Mouse (Mus musculus): ENCODE data around the gene Nop2. TPM values are rescaled to one million over a fixed set of nuclear protein-coding genes. Genes with fewer than 3 reads are reported as not detected.
A peak's percentile ranks its signal among the peaks of the same experiment; 100 is the strongest.
"Not testable (repeated sequence)": the region's sequence is repeated elsewhere in the genome, so short reads cannot be mapped to it uniquely, and the experiment has no call there.

Nop2 gene
- total RNA-seq, 2 experiments from 2014 or later = 16.0 to 20.4 TPM

DNA sequence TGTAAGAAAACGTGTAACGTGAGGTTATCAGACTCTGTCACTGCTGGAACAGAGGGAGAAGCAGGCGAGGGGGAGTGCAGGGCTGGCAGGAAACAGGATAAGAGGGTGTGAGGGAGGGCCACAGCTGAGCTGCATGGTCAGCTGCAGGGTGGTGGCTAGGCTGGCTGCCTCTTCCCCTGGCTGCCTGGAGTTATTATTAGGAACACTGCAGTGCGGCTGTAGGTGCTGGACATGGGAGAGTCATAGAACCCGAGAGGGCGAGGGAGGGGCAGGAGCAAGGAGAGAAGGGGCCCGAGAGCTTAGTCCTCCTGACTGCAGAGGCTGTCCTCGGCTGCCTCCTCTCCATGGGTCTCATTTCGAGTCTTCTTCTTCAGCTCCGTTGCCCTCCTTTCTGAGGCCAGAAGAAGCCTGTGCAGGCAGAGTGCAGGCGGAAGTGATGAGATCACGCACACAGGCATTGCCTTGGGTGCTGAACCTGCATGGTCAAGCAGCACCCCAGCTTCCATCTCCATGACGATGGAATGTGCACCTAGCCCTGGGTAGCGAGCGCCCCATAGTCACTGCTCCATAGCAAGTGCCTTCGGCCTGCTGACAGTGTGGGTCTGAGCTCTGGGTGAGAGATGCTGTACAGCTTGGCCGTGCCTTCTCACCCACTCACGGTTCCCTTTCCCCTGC is 16.7 kb downstream of the Nop2 start:
- peak; percentile 80 for DNase-seq
- intact Hi-C loops (cut with DNase I; ENCODE audit: low total_unique reads) = no loop called here

DNA sequence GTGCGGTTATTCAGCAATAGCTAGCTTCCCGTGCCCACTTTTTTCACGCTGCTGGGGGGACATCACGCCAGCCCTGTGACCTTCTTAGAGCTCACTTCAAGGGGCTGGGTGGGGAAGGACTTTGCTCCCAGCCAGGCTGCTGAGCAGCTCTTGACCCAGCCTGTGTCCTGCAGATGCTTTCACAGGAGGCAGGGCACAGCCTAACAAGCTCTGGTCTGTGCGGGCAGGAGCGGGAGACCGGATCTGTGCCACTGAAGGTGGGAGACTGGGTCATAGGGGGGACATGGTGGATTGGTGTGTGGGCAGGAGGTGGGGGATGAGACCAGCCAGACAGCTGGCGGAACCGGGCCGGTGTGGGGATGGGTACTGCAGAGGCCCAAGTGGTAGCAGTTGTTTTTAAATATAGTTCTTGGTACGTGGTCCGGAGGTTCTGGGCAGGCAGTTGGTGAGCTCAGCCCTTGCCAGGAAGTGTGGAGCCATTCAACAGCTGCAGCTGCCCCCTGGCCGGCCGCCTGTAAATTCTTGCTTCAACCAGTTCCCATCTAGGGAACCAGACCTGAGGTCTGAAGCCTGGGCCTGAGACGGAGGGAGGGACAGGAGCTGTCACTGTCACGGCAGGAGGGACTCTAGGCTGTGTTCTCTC is 17.3 kb downstream of the Nop2 start:
- peak; percentile 91 for DNase-seq
- intact Hi-C loops (cut with DNase I; ENCODE audit: low total_unique reads) = no loop called here

DNA sequence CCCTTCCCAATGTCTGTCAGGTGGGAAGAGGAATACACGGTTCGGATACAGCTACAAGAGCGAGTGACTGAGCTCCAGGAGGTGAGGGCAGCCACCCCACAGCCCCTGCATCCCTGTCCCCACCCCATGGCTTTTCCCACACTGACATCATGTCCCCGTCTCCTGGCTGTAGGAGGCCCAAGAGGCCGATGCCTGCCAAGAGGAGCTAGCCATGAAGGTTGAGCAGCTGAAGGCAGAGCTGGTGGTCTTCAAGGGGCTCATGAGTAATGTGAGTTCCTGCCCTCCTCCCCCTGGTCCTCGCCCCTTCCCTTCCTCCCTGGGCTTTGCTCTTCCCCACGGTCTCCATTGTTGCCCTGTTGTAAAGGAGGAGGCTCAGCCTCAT is 17.9 kb downstream of the Nop2 start:
- intact Hi-C loops (cut with DNase I; ENCODE audit: low total_unique reads) = no loop called here
- no peak for DNase-seq

DNA sequence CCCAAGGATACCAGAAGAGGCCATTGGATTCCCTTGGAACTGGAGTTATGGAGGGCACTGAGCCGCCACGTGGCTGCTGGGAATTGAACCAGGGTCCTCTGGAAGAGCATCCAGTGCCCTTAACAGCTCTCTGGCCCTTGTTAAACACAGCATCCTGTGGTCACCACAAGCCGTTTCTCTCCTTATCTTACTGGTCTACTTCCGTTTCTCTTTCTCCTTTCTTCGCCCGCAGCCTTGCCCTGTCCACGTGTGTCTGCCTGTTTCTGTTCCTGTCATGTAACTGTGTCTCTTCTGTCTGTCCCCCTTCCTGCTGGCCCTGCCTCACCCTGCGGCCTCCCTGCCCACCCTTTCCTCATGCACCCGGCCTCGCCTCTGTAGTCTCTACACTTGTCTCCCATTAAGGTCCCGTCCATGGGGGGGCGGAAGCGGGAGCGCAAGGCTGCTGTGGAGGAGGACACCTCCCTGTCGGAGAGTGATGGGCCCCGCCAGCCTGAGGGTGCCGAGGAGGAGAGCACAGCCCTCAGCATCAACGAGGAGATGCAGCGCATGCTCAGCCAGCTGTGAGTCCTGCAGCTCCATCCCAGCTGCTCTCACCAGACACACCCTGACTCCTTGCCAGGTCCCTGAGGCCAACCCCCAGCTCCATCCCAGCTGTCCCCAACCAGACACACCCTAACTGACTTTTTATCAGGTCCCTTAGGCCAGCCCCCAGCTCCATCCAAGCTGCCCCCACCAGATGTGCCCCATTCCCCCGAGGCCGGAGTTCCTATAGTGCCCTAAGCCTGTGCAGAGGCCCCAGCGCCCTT is 20.7 kb downstream of the Nop2 start:
- intact Hi-C loops (cut with DNase I; ENCODE audit: low total_unique reads) = no loop called here
- DNase-seq = peak; percentile 87

DNA sequence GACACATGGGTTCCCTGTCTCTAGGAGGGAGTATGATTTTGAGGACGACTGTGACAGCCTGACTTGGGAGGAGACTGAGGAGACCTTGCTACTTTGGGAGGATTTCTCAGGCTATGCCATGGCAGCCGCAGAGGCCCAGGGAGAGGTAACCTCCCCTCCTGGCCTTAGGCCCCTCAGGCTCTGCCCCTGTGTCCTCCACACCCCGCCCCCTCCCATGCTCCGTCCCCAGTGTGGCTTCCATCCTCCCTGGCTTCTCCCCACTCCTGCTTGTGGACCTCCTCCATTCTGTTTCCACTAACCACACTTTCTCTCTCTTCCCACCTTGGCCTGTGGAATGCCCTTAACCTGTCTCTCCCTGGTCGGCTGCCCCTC is 21.3 kb downstream of the Nop2 start:
- intact Hi-C loops (cut with DNase I; ENCODE audit: low total_unique reads) = no loop called here
- no peak for DNase-seq

DNA sequence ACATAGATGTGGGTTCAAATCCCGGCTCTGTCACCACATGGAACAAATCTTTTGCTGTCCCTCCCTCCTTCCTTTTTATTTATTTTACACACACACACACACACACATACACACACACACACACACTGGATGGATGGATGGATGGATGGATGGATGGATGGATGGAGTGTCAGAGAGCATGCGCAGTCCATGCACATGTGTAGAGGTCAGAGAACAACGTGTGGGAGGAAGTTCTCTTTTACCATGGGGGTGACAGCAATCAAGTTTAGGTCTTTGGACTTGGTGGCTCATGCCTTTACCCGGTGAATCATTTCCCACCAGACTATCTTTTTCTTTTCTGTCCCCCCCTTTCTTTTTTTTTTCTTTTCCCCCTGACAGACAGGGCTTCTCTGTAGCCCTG is 22.0 kb downstream of the Nop2 start:
- intact Hi-C loops (cut with DNase I; ENCODE audit: low total_unique reads) = no loop called here
- DNase-seq = no peak

DNA sequence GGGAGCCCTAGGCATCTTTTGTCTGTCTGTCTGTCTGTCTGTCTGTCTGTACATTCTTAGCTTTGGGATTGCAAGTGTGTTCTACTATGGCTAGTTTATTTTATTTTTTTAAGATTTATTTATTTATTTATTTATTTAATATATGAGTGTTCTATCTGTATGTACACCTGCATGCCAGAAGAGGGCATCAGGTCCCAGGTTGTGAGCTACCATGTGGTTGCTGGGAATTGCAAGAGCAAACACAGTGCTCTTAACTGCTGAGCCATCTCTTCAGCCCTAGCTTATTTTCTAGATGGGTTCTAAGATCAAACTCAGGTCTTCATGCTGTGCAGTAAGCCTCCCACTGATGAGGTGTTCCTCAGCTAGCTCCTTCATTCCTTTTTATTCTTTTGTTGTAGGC is 22.8 kb downstream of the Nop2 start:
- intact Hi-C loops (cut with DNase I; ENCODE audit: low total_unique reads) = no loop called here
- no peak for DNase-seq

DNA sequence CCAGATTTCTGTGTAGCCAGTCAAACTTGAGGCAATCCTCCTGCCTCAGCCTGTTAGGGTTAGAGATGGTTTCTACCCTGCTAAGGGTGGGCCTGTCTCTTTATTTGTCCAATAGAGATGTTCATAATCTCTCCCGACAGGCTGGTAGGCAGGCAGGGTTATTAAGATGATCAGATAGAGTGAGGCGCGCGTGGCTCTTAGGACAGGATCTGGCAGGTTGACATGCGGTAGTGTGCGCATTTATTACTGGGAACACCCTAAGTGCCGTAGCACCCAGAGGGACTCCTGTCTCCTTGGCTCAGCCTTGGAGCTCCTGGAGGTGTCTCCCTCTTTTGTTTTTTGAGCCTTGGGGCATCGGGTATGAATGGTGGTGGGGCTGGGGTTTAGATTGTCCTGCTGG is 23.6 kb downstream of the Nop2 start:
- intact Hi-C loops (cut with DNase I; ENCODE audit: low total_unique reads) = no loop called here
- no peak for DNase-seq

DNA sequence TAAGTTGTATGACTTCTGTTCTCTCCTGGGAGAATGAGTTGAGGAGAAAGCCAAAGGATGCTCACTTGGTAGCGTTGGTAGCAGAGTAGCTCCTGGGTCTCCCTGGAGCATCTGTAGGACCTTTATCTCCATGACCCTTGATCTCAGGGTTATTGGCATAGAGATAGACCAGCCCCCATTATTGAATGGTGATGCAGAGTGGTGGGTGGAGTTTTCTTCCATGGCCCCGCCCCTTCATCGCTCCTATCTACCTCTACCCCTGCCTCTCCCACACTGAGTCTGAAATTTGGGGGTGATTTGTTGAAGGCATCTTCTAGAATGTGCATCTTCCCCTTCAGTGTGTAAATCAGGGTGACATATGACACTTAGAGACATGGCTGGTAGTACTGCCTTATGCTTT is 24.8 kb downstream of the Nop2 start:
- intact Hi-C loops (cut with DNase I; ENCODE audit: low total_unique reads) = no loop called here

DNA sequence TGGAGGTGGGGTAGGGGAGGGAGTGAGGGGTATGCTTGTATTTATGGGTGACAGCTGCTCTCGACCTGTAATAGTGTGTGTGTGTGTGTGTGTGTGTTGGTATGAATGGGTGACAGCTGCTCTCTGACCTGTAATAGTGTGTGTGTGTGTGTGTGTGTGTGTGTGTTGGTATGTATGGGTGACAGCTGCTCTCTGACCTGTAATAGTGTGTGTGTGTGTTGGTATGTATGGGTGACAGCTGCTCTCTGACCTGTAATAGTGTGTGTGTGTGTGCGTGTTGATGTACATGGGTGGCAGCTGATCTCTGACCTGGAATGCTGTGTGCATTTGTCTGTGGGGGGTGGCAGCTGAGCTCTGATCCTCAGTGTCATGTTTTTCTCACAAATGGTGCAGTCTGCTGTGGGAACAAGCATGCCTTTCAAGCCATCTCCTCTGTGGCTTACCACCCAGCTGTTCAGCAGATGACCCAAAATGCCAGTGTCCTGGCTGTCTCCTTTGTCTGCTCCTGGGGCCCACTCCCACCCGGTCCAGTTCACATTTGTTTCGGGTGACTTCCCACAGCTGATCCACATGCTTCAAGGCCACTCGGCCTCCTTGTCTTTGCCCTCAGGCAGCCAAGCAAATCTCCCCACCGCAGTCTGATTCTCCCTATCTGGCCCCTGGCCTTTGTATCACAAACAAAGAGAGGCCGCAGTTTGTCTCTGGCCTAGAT is 25.4 kb downstream of the Nop2 start:
- no peak for DNase-seq
- intact Hi-C loops (cut with DNase I; ENCODE audit: low total_unique reads) = no loop called here

More for the DNA sequence above, 24.8 kb downstream of the Nop2 start:
- no peak for DNase-seq

DNA sequence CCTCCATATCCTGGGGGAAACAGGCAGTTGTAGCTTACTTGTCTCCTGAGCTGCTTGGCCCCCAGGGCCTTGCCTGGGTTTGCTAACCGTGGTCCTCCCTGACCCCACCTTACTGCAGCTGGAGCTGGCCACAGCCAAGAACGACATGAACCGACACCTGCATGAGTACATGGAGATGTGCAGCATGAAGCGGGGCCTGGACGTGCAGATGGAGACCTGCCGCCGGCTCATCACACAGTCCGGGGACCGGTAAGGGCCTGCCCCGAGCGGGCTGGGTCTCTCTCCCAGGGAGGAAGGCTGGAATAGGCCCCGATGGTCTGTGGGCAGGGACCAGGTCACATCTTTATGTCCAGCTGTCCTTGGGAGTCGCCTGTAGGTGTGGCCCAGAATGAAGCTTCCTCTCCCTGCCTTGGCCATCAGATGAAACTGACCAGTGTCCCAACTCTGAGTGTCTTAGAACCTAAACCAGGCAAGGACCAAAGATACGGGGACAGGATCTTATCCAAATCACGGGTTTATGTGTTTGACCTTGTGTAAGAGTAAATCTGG is 27.3 kb downstream of the Nop2 start:
- intact Hi-C loops (cut with DNase I; ENCODE audit: low total_unique reads) = no loop called here
- DNase-seq = no peak

DNA sequence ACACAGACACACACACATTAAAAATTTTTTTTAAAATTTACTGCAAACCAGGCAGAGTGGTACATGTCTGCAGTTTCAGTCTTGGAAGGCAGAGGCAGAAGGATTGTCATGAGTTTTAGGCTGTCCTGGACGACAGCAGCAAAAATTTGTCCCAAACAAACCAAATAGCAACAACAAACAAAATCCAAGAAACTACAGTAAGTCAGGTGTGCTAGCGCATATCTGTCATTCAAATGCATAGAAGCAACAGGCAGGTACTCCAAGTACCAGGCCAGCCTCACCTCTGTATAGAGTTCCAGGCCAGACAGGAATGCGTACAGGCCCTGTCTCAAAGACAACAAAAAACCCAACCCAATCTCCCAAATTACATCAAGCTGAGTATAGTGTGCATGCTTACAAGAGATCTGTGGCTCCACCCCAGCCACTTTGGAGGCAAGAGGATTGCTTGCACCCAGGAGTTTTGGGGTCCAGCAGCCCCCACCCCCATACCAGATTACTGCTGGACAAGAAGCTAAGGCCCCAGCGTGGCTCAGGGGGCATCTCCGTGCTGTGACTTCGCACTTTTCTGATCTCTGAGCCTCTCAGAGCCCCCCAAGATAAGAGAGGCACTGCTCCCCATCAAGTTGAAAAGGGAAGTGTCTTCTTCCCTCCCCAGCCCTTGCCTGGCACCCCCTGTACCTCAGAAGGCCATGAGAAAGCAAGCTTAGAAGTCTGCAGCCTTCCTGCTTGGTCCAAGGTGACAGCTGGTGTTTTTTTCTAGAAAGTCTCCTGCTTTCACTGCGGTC is 28.3 kb downstream of the Nop2 start:
- no peak for DNase-seq
- intact Hi-C loops (cut with DNase I; ENCODE audit: low total_unique reads) = no loop called here

DNA sequence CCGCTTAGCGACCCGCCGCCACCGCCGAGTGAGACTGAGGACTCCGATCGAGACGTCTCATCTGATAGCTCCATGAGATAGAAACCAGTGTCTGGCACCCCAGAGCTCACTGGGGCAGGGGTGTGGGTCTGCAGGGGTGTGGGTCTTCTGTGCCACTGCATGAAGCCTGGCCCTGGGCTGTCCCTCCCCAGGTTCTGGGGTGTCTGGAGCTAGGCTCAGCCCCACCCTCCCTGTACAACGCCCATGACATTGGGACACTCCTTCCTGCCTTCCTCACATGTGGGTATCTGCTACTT is 28.8 kb downstream of the Nop2 start:
- no peak for DNase-seq
- intact Hi-C loops (cut with DNase I; ENCODE audit: low total_unique reads) = no loop called here

DNA sequence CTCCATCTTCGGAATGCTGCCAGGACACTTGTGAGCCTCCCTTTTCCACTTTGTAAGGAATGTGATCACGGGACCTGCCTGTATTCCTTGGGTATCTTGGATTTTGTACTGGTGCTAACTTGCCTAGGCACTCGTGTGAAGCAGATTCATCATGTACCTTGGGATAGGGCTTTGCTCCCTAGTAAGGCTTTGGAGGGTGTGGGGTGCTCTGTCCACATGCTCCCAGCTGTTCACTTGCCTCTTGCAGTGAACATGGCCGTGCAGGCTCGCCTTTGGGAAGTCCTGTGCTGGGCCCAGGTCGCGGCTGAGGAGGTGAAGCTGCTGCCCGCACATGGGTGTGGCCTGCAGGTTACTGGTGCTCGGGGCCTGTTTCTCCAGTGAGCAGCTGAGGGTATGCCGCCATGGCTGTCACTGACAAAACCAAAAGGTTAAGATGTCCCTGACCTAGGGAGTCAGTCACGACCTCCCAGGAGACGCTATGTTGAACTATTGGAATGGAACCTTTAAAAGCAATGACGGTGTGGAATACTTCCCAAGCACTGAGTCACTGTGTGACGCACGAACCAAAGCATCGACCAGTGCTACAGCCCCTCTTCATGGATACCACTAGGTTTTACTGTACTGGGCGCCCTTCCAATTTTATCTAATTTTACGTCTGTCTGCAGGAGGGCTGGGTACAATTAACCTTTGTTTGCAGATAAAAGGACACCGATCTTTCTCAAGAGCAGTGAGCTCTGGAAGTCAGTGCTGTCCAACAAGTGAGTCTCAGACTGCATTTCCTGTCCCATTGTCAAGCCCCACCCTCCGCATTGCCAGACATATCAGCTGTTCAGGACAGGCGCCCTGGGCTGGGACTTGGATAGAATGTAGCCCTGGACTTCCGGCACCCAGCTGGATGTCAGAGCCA is 29.4 kb downstream of the Nop2 start:
- intact Hi-C loops (cut with DNase I; ENCODE audit: low total_unique reads) = no loop called here
- peak; percentile 77 for DNase-seq

DNA sequence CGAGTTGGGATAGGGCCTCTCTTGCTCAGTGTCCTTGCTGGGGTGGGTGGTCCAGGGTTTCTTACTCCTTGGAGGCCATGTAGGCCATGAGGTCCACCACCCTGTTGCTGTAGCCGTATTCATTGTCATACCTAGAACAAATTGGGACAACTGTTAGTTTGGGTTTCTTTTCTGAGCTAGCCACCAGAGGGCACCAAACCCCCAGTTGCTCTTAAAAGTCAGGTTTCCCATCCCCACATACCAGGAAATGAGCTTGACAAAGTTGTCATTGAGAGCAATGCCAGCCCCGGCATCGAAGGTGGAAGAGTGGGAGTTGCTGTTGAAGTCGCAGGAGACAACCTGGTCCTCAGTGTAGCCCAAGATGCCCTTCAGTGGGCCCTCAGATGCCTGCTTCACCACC is 30.3 kb downstream of the Nop2 start:
- peak; percentile 64 for DNase-seq
- intact Hi-C loops (cut with DNase I; ENCODE audit: low total_unique reads) = not testable (repeated sequence)

DNA sequence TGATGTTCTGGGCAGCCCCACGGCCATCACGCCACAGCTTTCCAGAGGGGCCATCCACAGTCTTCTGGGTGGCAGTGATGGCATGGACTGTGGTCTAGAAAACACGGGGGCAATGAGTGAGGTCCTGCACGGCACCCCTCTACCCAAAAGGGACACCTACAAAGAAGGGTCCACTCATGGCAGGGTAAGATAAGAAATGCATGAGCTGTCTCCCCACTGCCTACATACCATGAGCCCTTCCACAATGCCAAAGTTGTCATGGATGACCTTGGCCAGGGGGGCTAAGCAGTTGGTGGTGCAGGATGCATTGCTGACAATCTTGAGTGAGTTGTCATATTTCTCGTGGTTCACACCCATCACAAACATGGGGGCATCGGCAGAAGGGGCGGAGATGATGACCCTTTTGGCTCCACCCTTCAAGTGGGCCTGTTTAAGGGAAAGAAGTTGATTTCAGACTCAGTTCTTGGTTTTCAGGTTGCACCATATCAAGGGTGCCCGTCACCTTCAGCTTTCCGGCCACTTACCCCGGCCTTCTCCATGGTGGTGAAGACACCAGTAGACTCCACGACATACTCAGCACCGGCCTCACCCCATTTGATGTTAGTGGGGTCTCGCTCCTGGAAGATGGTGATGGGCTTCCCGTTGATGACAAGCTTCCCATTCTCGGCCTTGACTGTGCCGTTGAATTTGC is 31.1 kb downstream of the Nop2 start:
- intact Hi-C loops (cut with DNase I; ENCODE audit: low total_unique reads) = not testable (repeated sequence)

DNA sequence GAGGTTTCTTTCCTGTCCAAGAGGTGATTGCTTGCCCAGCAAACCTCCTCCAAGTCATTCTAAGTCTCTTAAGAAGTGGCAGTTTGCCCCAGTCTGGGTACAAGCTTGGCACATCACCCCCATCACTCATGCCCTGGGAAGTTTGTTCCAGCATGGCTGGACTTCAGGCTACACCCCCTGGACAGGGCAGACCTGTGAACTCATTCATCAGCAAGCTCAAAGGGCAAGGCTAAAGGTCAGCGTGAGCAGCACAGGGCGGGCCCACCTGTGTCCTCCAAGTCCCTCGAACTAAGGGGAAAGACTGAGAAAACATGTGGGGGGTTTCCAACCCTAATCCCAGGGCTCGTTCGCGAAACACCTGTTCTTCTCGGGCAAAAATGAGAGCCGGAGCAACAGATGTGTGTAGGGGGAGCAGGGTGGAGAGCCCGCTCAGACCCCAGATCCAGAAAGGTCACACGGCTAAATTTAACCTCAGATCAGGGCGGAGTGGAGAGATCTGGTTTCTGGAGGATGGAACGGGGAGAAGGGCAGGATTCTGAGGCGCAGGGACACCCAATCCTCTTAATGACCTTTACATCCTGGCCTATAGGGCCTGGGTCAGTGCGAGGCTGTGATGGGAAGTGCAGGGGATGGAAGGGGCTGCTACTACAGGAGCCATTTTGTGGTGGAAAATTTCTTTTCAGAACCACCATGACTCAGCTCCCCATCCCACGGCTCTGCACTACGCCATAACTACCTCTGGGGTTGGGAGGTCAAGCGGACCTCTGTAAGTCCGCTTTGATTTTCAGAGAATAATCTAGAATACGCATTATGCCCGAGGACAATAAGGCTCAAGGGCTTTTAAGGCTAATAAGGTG is 32.3 kb downstream of the Nop2 start:
- DNase-seq = peak; percentile 58
- intact Hi-C loops (cut with DNase I; ENCODE audit: low total_unique reads) = no loop called here

More for the DNA sequence above, 31.1 kb downstream of the Nop2 start:
- DNase-seq = not testable (repeated sequence)
